Mouse (Mus musculus): Measurements from ENCODE around the gene Slc25a16. TPM values are rescaled to one million over a fixed set of nuclear protein-coding genes. Genes with fewer than 3 reads are reported as not detected.
A peak's percentile ranks its signal among the peaks of the same experiment; 100 is the strongest.

Slc25a16 gene
- polyA plus RNA-seq, 1 experiment from 2014 or later: 14.3 TPM

DNA sequence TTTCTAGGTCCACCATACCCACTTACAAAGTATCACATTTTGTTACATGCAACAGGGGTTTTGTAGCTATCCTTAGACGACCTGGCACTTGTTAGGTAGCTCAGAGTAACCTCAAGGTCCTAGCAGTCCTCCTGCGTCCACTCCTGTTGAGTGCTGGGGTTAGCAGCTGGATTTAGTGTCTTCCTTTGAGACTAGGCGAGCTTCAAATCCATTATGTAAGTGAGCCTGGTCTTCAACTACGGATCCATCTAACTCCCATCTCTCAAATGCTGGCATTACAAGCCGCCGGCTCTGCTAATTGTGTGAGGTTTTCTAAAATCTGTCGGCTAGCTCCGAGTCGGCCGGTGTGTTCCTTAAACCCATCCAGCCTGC, 59.2 kb downstream of the Slc25a16 start:
- ATAC-seq: no peak
- DNase-seq: no peak
- H3K9ac ChIP-seq (replicated peaks): no peak overlapping the region
- H3K27ac ChIP-seq (ENCODE audit: low read depth): no peak overlapping the region
- peaks cover 5% of the 10 kb centered on the region; the same call in 1 of the 2 replicates for H3K4me1 ChIP-seq (ENCODE audit: insufficient read depth)
- 16% methylated on average over 10 of the region's 10 CpGs for WGBS (ENCODE audit: insufficient replicate concordance)
- no peaks in the 10 kb centered on the region for H3K9me3 ChIP-seq (ENCODE audit: low read length)
- no peak for TF ChIP-seq CTCF (IDR thresholded peaks at IDR 0.05; ENCODE audit: low read depth)
- no peak for TF ChIP-seq EP300 (IDR thresholded peaks at IDR 0.05; ENCODE audit: low read depth)
- no peaks in the 10 kb centered on the region for H3K27me3 ChIP-seq (ENCODE audit: insufficient read depth, low read length)
- no peaks in the 10 kb centered on the region for H3K36me3 ChIP-seq (replicated peaks; ENCODE audit: insufficient read depth, low read length)
- peak overlapping the region; percentile 93 for H3K4me2 ChIP-seq (ENCODE audit: low read depth, low read length)
- peak overlapping the region; percentile 84 for H3K4me3 ChIP-seq (ENCODE audit: low read depth, low read length)

DNA sequence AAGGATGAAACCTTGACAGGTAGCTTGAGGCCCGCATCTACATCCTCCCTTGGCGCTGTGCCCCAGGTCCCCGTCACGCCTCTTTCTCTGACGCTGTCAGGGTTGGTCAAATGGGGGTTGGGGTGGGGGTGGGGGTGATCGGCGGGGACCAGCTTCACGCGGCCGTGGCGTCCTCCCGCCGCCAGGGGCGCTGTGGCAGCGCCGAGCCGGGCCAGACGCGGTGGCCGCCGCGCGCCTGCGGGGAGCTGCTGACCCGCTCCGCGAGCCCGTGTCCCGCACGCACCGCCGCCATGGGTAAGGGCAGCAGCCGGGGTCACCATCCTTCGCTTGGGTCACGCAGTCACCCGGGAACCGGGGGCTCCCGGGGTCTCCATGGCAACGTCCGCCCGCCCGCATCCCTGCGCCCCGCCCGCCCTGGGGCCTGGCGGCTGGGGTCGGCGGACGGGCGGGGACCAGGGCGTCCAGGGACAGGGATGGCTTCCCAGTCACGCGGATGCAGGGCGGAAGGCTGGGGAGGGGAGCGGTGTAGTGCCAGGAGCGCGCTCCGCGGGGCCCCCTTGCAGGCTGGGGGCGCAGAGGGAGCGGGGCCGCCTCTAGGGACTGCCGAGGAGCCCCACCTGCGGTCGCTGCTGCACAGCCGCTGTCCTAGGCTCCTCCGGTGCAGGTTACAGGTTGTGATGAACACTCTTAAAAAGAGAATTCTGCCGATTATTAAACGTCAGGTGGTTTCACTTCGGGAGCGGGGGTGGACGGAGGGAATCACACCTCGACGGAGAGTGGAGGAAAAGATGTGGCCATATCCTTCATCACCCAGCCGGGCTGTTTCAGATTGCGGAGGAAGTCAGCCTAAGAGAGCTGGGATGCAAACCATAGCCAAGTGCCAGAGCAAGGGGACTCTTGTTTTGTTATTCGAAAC, 59.9 kb downstream of the Slc25a16 start, which contains the start of gene Rufy2:
TSS of gene Rufy2 (plus strand) at position 185 of the 916 bp plus-strand sequence.
- H3K36me3 ChIP-seq (replicated peaks; ENCODE audit: insufficient read depth, low read length): peaks cover 2% of the 10 kb centered on the region; the same call in 1 of the 2 replicates
- WGBS (ENCODE audit: insufficient replicate concordance): under 1% methylated on average over 64 of the region's 77 CpGs
- peak within 1 kb of the TSS; percentile 20; the same call in 1 of the 2 replicates for H3K27ac ChIP-seq (ENCODE audit: low read depth)
- H3K4me3 ChIP-seq (ENCODE audit: low read depth, low read length): peak within 1 kb of the TSS; percentile 84
- peak within 1 kb of the TSS; percentile 93 for H3K4me2 ChIP-seq (ENCODE audit: low read depth, low read length)
- DNase-seq (peak; percentile 90), ATAC-seq (peak; percentile 93)
- no peaks in the 10 kb centered on the region for H3K27me3 ChIP-seq (ENCODE audit: insufficient read depth, low read length)
- H3K9ac ChIP-seq (replicated peaks): peak within 1 kb of the TSS; percentile 77
- peaks cover 5% of the 10 kb centered on the region; the same call in 1 of the 2 replicates for H3K4me1 ChIP-seq (ENCODE audit: insufficient read depth)
- no peak for TF ChIP-seq EP300 (IDR thresholded peaks at IDR 0.05; ENCODE audit: low read depth)
- peak; percentile 57 for TF ChIP-seq CTCF (IDR thresholded peaks at IDR 0.05; ENCODE audit: low read depth)
- H3K9me3 ChIP-seq (ENCODE audit: low read length): no peaks in the 10 kb centered on the region

DNA sequence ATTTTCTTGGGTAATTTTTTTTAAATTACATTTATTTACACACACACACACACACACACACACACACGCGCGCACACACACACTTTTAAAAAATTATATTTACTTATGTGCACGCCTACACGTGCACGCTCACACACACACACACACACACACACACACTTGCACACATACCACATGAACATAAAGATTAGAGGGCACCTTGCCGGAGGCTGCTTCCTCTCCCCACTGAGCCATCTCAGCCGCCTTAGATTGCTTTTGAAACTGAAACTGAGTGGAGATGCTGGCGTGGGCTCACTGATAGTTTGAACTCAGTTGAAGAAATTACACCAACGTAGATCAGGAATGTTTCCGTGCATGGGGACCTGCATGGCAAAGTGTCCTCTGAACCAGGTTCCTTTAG, 63.6 kb downstream of the Slc25a16 start:
- ATAC-seq (no peak), DNase-seq (no peak)
- Histone ChIP-seq H3K4me3 (ENCODE audit: low read depth, low read length) (no peak overlapping the region), H3K4me2 (ENCODE audit: low read depth, low read length) (no peak overlapping the region), H3K9ac (replicated peaks) (no peak overlapping the region), H3K9me3 (ENCODE audit: low read length) (no peaks in the 10 kb centered on the region), H3K27ac (ENCODE audit: low read depth) (no peak overlapping the region), H3K4me1 (ENCODE audit: insufficient read depth) (peaks cover 5% of the 10 kb centered on the region; the same call in 1 of the 2 replicates), H3K27me3 (ENCODE audit: insufficient read depth, low read length) (no peaks in the 10 kb centered on the region), H3K36me3 (replicated peaks; ENCODE audit: insufficient read depth, low read length) (peaks cover 10% of the 10 kb centered on the region)
- no peak for TF ChIP-seq EP300 (IDR thresholded peaks at IDR 0.05; ENCODE audit: low read depth)
- TF ChIP-seq CTCF (IDR thresholded peaks at IDR 0.05; ENCODE audit: low read depth): no peak
- 76% methylated on average over 11 of the region's 11 CpGs for WGBS (ENCODE audit: insufficient replicate concordance)

DNA sequence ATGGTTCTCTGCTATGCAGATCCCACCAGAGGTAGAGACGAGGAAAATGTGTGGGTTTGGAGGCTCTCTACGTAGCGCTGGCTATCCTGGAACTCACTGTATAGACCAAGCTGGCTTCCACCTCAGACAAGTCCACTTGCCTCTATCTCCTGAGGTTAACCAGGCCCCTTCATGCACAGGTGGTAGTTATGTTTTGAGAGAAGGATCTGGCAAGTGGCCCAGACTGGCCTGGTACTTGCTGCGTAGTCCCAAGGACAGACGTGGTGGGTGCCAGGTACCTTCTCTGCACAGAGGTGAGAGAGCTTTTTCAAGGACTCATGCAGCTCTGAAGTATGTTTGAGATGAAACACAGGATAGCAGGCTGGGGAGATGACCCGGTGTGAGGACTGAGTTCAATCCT, 64.1 kb downstream of the Slc25a16 start:
- Histone ChIP-seq H3K4me1 (ENCODE audit: insufficient read depth) (peaks cover 4% of the 10 kb centered on the region; the same call in 1 of the 2 replicates), H3K27me3 (ENCODE audit: insufficient read depth, low read length) (no peaks in the 10 kb centered on the region), H3K4me2 (ENCODE audit: low read depth, low read length) (no peak overlapping the region), H3K9me3 (ENCODE audit: low read length) (no peaks in the 10 kb centered on the region), H3K4me3 (ENCODE audit: low read depth, low read length) (no peak overlapping the region), H3K27ac (ENCODE audit: low read depth) (no peak overlapping the region), H3K9ac (replicated peaks) (no peak overlapping the region), H3K36me3 (replicated peaks; ENCODE audit: insufficient read depth, low read length) (peaks cover 10% of the 10 kb centered on the region)
- WGBS (ENCODE audit: insufficient replicate concordance): 83% methylated on average over 6 of the region's 6 CpGs
- ATAC-seq (no peak), DNase-seq (no peak)
- no peak for TF ChIP-seq EP300 (IDR thresholded peaks at IDR 0.05; ENCODE audit: low read depth)
- no peak for TF ChIP-seq CTCF (IDR thresholded peaks at IDR 0.05; ENCODE audit: low read depth)

DNA sequence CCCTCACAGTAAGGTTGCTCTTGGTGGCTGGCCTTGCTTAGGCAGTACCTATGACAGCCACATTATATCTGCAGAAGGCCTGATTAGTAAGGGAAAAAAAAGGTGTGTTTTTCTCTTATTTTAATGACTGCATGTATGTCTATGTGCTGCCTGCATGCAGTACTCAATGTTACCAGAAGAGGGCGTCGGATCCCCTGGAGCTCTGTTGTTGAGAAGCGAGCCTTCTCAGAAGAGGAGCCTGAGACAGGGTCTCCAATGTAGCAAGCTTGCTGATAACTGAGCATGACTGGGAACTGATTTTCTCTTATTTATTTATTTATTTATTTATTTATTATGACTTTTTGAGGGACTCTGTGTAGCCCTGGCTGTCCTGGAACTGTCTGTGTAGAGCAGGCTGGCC, 66.9 kb downstream of the Slc25a16 start:
- H3K4me1 ChIP-seq (ENCODE audit: insufficient read depth): no peaks in the 10 kb centered on the region
- no peak overlapping the region for H3K4me3 ChIP-seq (ENCODE audit: low read depth, low read length)
- no peaks in the 10 kb centered on the region for H3K9me3 ChIP-seq (ENCODE audit: low read length)
- no peaks in the 10 kb centered on the region for H3K27me3 ChIP-seq (ENCODE audit: insufficient read depth, low read length)
- WGBS (ENCODE audit: insufficient replicate concordance): 29% methylated on average over 3 of the region's 3 CpGs
- TF ChIP-seq EP300 (IDR thresholded peaks at IDR 0.05; ENCODE audit: low read depth) (no peak), CTCF (IDR thresholded peaks at IDR 0.05; ENCODE audit: low read depth) (peak; percentile 76)
- DNase-seq (peak; percentile 69), ATAC-seq (no peak; the same call in 1 of the 2 replicates)
- H3K4me2 ChIP-seq (ENCODE audit: low read depth, low read length): no peak overlapping the region
- H3K9ac ChIP-seq (replicated peaks): no peak overlapping the region
- H3K27ac ChIP-seq (ENCODE audit: low read depth): no peak overlapping the region
- H3K36me3 ChIP-seq (replicated peaks; ENCODE audit: insufficient read depth, low read length): peaks cover 14% of the 10 kb centered on the region

DNA sequence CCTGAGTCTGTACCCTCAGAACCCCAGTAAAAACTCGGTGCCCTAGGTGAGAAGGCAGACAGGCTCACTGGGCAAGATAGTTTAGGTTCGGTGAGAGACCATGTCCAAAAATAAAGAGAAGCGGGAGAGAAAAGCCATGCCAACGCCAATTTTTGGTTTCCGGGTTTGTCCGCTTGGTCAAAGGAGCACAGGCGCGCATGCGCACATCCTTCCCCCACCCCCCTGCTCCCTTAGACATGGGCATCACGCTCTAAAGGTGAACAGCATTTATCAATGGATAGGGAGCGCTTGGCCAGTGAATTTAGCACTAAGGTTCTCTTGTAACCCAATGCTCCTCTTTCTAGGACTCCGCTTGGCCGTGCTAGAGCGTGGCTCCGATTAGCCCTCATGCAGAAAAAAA, 70.2 kb downstream of the Slc25a16 start:
- Histone ChIP-seq H3K4me3 (ENCODE audit: low read depth, low read length) (no peak overlapping the region), H3K9ac (replicated peaks) (no peak overlapping the region), H3K4me2 (ENCODE audit: low read depth, low read length) (no peak overlapping the region), H3K27ac (ENCODE audit: low read depth) (no peak overlapping the region), H3K4me1 (ENCODE audit: insufficient read depth) (no peaks in the 10 kb centered on the region), H3K36me3 (replicated peaks; ENCODE audit: insufficient read depth, low read length) (peaks cover 16% of the 10 kb centered on the region), H3K27me3 (ENCODE audit: insufficient read depth, low read length) (no peaks in the 10 kb centered on the region), H3K9me3 (ENCODE audit: low read length) (no peaks in the 10 kb centered on the region)
- WGBS (ENCODE audit: insufficient replicate concordance): 89% methylated on average over 15 of the region's 15 CpGs
- ATAC-seq: no peak
- no peak for DNase-seq
- TF ChIP-seq EP300 (IDR thresholded peaks at IDR 0.05; ENCODE audit: low read depth) (no peak), CTCF (IDR thresholded peaks at IDR 0.05; ENCODE audit: low read depth) (no peak)
